Mouse (Mus musculus) skeletal muscle tissue, adult 2 months (tissue): Measurements from ENCODE around the gene Zfp592.

Source experiments
- DNase-seq: peaks from one replicate; pipeline ENCODE4 v3.0.0-alpha.2; 2012; ENCODE audit warnings: low read depth, low spot score

Gene Zfp592

GRCm38 (mm10) chr7:81057901-81058711, 64.6 kb downstream of the Zfp592 start:
- DNase-seq: peak; percentile 62

- peak; percentile 64 for DNase-seq
Measured at GRCm38 (mm10) chr7:81058712-81059154, 65.3 kb downstream of the Zfp592 start.

DNA sequence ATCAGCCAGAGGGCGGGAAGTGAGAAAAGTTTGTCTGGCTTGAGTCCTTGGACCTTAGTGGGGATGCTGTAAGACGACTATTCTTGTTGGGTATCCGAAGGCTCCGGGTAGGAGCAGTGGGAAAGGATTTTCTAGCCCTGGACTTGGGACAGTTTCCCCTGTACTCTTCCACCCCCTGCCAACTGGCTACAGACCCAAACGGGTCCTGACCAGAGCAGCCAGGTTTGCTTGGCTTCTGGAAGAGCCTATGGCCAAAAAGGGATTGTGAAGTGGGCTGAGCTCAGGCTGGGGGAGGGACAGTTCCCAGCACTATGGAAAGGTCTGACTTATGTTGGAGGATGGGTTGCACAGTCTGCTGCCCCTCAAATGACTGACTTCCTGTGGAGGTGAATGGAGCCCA, 65.9 kb downstream of the Zfp592 start:
- DNase-seq: peak; percentile 53

DNA sequence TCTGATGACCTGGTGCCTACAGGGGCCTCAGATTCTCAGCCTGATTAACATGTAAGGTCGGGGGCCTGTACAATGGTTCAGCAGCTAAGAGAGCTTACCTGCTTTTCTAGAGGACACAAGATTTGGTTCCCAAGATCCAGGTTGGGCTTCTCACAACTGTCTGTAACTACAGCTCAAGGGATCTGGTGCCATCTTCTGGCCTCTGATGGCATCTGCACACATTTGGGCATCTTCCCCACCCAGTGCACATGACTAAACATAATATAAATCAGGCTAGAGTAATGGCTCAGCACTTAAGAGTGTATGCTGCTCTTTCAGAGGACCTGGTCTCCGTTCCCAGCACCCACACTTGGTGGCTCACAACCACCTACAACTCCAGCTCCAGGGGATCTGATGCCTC, 67.4 kb downstream of the Zfp592 start:
- DNase-seq: no peak

DNA sequence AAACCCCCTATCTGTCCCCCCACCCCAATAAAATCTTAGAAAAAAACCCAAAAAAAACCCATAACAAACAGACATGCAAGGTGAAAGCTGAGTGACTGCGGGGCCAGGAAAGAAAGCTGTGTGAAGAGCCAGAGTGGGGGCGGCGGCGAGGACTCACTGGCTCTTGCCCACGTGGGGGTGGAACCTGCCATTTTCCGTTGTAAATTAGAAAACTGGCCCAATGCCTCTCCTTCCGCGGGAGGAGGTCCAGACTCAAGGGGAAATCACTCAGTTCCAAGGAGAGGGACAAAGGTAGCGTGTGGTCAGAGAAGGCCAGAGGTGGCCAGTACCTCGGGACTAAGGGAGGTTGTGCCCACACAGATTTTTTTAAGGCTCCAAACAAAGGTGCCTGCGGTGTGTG, 68.5 kb downstream of the Zfp592 start:
- peak; percentile 39 for DNase-seq

DNA sequence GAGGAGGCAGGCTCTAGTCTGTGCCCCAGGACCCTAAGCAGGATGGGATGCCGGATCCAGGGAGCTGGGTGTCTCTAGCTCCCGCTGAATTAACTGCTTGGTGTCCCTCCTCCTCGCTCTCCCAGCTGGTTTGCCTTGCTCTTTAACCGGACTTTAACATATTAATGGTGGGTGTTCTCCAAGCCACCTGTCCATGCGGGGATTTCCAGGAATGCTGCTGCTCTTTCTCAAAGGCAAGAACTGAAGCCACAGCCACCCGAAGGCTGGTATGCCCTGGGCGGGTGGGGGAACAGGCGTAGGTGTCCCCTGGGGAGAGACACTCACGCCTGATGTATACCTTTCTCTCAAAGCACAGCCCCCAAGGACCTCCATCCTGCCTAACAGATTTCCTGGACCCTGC, 69.9 kb downstream of the Zfp592 start:
- DNase-seq: no peak

DNA sequence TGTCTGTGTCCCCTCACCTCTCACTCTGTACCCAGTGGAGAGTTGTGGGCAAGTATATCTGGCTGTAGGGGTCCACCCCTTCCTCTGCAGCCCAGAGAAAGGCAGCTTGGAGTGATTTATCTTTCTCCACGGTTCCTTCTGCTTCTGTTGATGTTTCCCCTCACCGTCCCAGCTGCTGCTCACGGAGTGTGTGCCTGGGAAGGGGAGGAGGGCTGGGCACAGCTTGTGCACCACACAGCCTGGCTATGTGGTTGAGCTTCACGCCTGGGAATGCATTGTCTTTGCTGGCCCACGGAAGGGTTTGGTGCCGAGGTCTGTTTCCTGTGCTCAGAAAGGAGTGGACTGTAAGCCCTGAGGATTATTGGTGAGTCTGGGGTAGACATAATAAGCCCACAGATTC, 73.2 kb downstream of the Zfp592 start:
- no peak for DNase-seq

GRCm38 (mm10) chr7:81072463-81072862, 79.0 kb downstream of the Zfp592 start:
- DNase-seq: peak; percentile 90

DNA sequence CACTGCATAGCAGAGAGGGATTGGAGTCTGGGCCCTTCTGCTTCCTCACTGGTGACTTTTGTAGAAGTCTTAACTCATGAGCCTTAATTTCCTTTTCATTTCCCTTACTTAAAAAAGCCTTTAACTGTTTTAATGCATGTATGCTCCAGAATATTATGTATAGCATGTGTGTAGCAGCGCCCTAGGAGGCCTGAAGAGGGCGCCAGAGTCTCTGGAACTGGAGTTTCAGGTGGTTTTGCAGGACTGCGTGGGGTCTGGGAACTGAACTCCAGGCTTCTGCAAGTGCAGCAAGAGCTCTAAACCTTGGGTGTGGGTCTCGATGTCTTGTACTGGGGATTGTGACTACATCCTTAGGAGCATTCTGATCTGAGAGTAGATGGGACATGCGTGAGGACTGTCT, 79.8 kb downstream of the Zfp592 start:
- DNase-seq: no peak

DNA sequence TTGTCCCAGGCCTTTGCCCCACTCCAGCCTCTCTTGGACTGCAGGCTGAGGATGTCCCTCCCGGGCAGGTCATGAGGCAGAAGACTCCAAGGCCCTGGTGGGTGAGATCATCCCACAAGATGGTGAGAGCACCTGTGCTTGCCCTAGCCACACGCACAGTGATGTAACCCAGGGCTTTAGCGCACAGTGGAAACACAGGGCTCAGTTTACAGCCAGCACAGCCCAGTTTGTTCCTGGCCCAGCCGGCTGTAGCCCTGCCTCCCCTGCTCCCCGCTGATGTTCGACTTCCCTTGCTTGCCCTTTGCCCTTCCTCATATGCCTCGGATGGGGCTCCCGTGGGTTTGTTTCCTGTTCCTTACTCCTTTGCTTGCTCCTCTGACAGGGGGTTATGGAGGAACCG, 81.1 kb downstream of the Zfp592 start:
- DNase-seq: peak; percentile 94

- DNase-seq: no peak
Measured at GRCm38 (mm10) chr7:81075299-81075698, 81.8 kb downstream of the Zfp592 start.

GRCm38 (mm10) chr7:81075732-81076131, 82.3 kb downstream of the Zfp592 start:
- DNase-seq: no peak

DNA sequence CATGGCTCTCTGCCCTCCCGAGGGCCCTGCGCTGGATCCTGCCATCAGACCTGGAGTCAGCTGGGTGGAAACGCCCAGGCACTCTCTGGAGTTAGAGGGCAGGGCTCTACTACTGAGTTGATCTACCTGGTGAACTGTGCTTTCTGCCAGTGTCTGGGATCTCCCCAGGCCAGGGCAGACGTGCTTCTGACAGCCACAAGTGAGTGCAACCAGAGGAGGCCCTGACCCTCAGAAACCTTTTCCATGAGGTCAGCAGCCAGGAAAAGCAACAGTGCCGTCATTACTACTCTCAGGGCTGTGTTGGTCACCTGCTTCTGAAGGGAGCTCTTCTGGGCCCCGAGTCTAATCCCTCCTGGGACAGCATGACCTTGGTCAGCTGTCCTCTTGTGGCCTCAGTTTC, 83.5 kb downstream of the Zfp592 start:
- DNase-seq: peak; percentile 83

- peak; percentile 81 for DNase-seq
Measured at GRCm38 (mm10) chr7:81078740-81079139, 85.3 kb downstream of the Zfp592 start.

DNA sequence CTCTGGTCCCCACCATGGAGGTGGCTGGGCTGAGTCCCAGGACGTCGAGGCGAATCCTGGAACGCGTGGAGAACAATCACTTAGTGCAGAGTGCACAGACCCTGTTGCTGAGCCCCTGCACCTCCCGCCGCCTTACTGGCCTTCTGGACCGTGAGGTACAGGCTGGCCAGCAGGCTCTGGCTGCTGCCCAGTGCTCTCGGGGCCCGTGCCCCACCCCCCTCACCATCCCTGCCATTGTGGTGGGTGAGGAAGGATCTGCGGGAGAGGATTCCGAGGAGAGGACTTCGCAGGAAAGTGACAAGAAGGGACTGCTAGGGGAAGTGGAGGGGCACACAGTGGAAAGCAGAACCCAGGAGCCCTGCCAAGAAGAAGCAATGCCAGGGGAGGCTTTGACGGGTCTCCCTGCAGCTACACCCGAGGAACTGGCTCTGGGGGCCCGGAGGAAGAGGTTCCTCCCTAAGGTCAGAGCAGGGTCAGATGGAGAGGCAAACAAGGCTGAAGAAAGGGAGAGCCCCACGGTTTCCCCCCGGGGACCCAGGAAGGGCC, 100.0 kb downstream of the Zfp592 start:
- DNase-seq: no peak

DNA sequence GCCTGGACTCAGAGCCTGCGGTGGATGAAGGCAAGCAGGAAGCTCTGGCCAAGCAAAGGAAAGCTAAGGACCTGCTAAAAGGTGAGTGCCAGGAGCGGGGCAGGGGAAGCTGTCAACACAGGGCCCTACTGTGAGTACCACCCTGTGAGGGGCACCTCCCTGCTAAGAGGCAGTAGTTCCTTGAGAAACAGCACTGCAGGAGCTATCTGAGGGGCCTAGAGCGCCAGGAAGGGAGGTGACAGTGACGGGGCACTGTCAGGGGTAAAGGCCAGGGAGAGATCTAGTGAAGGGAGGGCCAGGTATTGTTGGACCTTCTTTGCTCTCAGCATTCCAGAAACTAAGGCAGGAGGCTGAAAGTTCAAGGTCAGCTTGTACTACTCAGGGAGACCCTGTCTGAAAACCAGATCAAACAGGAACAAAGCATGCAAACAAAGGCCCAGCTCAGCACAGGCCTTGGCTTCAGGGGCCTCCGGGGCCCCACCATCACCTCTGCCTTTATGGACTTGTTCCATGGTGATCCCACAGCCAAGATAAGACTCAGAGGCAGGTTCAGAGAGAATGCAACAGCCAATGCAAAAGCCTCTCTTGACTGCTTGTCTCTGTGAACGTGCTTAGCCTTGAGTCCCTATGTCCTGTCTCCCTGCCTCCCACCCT, 100.8 kb downstream of the Zfp592 start:
- DNase-seq: no peak
